Mouse (Mus musculus) brain, embryonic 14.5 days (tissue): ENCODE measurements around the gene Nags.

Experiments used
- CTCF ChIP-seq: fragments of 200-500 bp; IDR thresholded peaks from 2 replicates; pipeline ENCODE4 v1.5.1; 2012; ENCODE audit warnings: inconsistent platforms, mild to moderate bottlenecking, moderate library complexity, borderline replicate concordance; ENCODE audit not compliant: insufficient read depth, insufficient read length; ENCODE audit errors: extremely low read depth
- POLR2A ChIP-seq: fragments of 200-500 bp; IDR thresholded peaks from 2 replicates; pipeline ENCODE4 v1.6.1; 2012; ENCODE audit warnings: mild to moderate bottlenecking, inconsistent platforms, borderline replicate concordance; ENCODE audit not compliant: poor library complexity, insufficient read depth, insufficient read length, severe bottlenecking; ENCODE audit errors: extremely low read depth

GRCm38 (mm10) chr11:102137625-102138446, 7.5 kb upstream of the Nags start:
- no peak for TF ChIP-seq CTCF
- no peak for TF ChIP-seq POLR2A
